Mouse (Mus musculus) CH12.LX (cell line): ENCODE results near the gene Rreb1. TPM values are rescaled to one million over a fixed set of nuclear protein-coding genes. Genes with fewer than 3 reads are reported as not detected.

Experiments used
- DNase-seq: peaks from one replicate; pipeline ENCODE4 v3.0.0-alpha.2; 2013; ENCODE audit errors: extremely low read depth
- H3K27ac ChIP-seq: 2 replicates; pipeline ENCODE4 v1.5.1; 2012; ENCODE audit warnings: low read depth, mild to moderate bottlenecking, control low read depth, moderate library complexity; ENCODE audit not compliant: insufficient read depth
- H3K27me3 ChIP-seq: replicated peaks from 2 replicates; pipeline ENCODE3; 2012; ENCODE audit warnings: inconsistent platforms
- H3K36me3 ChIP-seq, 2 experiments: replicated peaks in 1 of 2; 2 replicates each; pipeline versions ENCODE3 to v1.6.1; 2012; ENCODE audit warnings: inconsistent platforms in 1 of 2, low read length in 1 of 2, mild to moderate bottlenecking in 1 of 2, mixed read lengths in 1 of 2, moderate library complexity in 1 of 2; ENCODE audit not compliant: control insufficient read depth in 1 of 2, insufficient read depth in 1 of 2
- H3K4me1 ChIP-seq, 2 experiments: 2 replicates each; pipeline ENCODE4 v1.6.1; 2012; ENCODE audit warnings: inconsistent platforms in 1 of 2, moderate library complexity in 1 of 2; ENCODE audit not compliant: insufficient read depth in 2 of 2, control insufficient read depth in 1 of 2
- H3K4me2 ChIP-seq: 2 replicates; pipeline ENCODE4 v1.6.1; 2012; ENCODE audit warnings: low read depth, mild to moderate bottlenecking, control low read depth; ENCODE audit not compliant: poor library complexity, insufficient read depth, severe bottlenecking
- H3K4me3 ChIP-seq, 3 experiments: fragments of 150-350 bp in 1 of 3; sonication (generic) in 1 of 3; replicated peaks in 1 of 3; 2 replicates each; pipeline versions ENCODE3 to v1.5.1; 2011 to 2012; ENCODE audit warnings: low read depth in 2 of 3, low read length in 2 of 3, mild to moderate bottlenecking in 2 of 3, moderate library complexity in 2 of 3, control low read depth in 1 of 3, improper control_type of control experiment in 1 of 3, inconsistent platforms in 1 of 3, mixed read lengths in 1 of 3; ENCODE audit not compliant: poor library complexity in 1 of 3
- H3K79me2 ChIP-seq: replicated peaks from 2 replicates; pipeline ENCODE4 v1.6.1; 2012; ENCODE audit warnings: mild to moderate bottlenecking, moderate library complexity; ENCODE audit not compliant: control insufficient read depth, poor library complexity, insufficient read depth, severe bottlenecking; ENCODE audit errors: extremely low read depth
- H3K9ac ChIP-seq: 2 replicates; pipeline ENCODE4 v1.6.1; 2012; ENCODE audit warnings: low read depth, mild to moderate bottlenecking, control low read depth, moderate library complexity; ENCODE audit not compliant: insufficient read depth
- H3K9me3 ChIP-seq: replicated peaks from 2 replicates; pipeline ENCODE3; 2012; ENCODE audit warnings: low read length, inconsistent platforms, mixed read lengths
- CHD1 ChIP-seq: IDR thresholded peaks from 2 replicates; pipeline ENCODE4 v1.6.1; 2012; ENCODE audit warnings: low read depth, low read length, improper control_type of control experiment, inconsistent platforms
- CHD2 ChIP-seq: IDR thresholded peaks from 2 replicates; pipeline ENCODE4 v1.6.1; 2011; ENCODE audit warnings: low read length, improper control_type of control experiment
- E2F4 ChIP-seq: IDR thresholded peaks from 2 replicates; pipeline ENCODE4 v1.6.1; 2011; ENCODE audit warnings: low read depth, low read length, improper control_type of control experiment; ENCODE audit not compliant: insufficient replicate concordance
- ELF1 ChIP-seq: IDR thresholded peaks from 2 replicates; pipeline ENCODE4 v1.6.1; 2014; ENCODE audit warnings: low read depth, mild to moderate bottlenecking, inconsistent platforms, low read length, improper control_type of control experiment
- EP300 ChIP-seq: IDR thresholded peaks from 2 replicates; pipeline ENCODE4 v1.6.1; 2011; ENCODE audit warnings: low read length, improper control_type of control experiment
- ETS1 ChIP-seq: conservative IDR thresholded peaks from 2 replicates; pipeline ENCODE4 v1.6.1; 2012; ENCODE audit warnings: low read depth, mild to moderate bottlenecking, inconsistent platforms, low read length, improper control_type of control experiment, moderate library complexity
- HCFC1 ChIP-seq: IDR thresholded peaks from 2 replicates; pipeline ENCODE4 v1.6.1; 2012; ENCODE audit warnings: low read depth, mild to moderate bottlenecking, inconsistent platforms, low read length, improper control_type of control experiment
- IRF4 ChIP-seq: IDR thresholded peaks from 2 replicates; pipeline ENCODE4 v1.6.1; 2014; ENCODE audit warnings: low read depth, mild to moderate bottlenecking, inconsistent platforms, low read length, improper control_type of control experiment
- JUND ChIP-seq: conservative IDR thresholded peaks from 2 replicates; pipeline ENCODE4 v1.6.1; 2011; ENCODE audit warnings: low read depth, low read length, improper control_type of control experiment
- KAT2A ChIP-seq: IDR thresholded peaks from 2 replicates; pipeline ENCODE4 v1.6.1; 2012; ENCODE audit warnings: low read length, improper control_type of control experiment, inconsistent platforms; ENCODE audit not compliant: insufficient replicate concordance
- MAFK ChIP-seq: IDR thresholded peaks from 2 replicates; pipeline ENCODE4 v1.6.1; 2011; ENCODE audit warnings: low read length, improper control_type of control experiment; ENCODE audit not compliant: insufficient replicate concordance
- MAX ChIP-seq: IDR thresholded peaks from 2 replicates; pipeline ENCODE4 v1.6.1; 2011; ENCODE audit warnings: low read length, improper control_type of control experiment
- MAZ ChIP-seq: IDR thresholded peaks from 2 replicates; pipeline ENCODE4 v1.6.1; 2012; ENCODE audit warnings: low read depth, mild to moderate bottlenecking, inconsistent platforms, low read length, improper control_type of control experiment, moderate library complexity
- MEF2A ChIP-seq: IDR thresholded peaks from 2 replicates; pipeline ENCODE4 v1.6.1; 2014; ENCODE audit warnings: low read depth, mild to moderate bottlenecking, inconsistent platforms, low read length, improper control_type of control experiment, borderline replicate concordance
- MXI1 ChIP-seq: IDR thresholded peaks from 2 replicates; pipeline ENCODE4 v1.6.1; 2011; ENCODE audit warnings: mild to moderate bottlenecking, low read depth, low read length, improper control_type of control experiment
- MYC ChIP-seq: IDR thresholded peaks from 2 replicates; pipeline ENCODE4 v1.6.1; 2011; ENCODE audit warnings: low read depth, mild to moderate bottlenecking, improper control_type of control experiment, low read length
- NELFE ChIP-seq: IDR thresholded peaks from 2 replicates; pipeline ENCODE4 v1.6.1; 2011; ENCODE audit warnings: low read depth, low read length, improper control_type of control experiment
- POLR2A ChIP-seq: IDR thresholded peaks from 2 replicates; pipeline ENCODE4 v1.6.1; 2011; ENCODE audit warnings: low read depth, mild to moderate bottlenecking, improper control_type of control experiment, low read length
- RCOR1 ChIP-seq: conservative IDR thresholded peaks from 2 replicates; pipeline ENCODE4 v1.6.1; 2012; ENCODE audit warnings: low read depth, mild to moderate bottlenecking, inconsistent platforms, low read length, improper control_type of control experiment
- SIN3A ChIP-seq: IDR thresholded peaks from 2 replicates; pipeline ENCODE4 v1.6.1; 2012; ENCODE audit warnings: low read length, improper control_type of control experiment, inconsistent platforms
- SMC3 ChIP-seq: IDR thresholded peaks from 2 replicates; pipeline ENCODE4 v1.6.1; 2011; ENCODE audit warnings: low read depth, low read length, improper control_type of control experiment
- TBP ChIP-seq: conservative IDR thresholded peaks from 2 replicates; pipeline ENCODE4 v1.6.1; 2011; ENCODE audit warnings: low read depth, low read length, improper control_type of control experiment
- TCF12 ChIP-seq: IDR thresholded peaks from 2 replicates; pipeline ENCODE4 v1.6.1; 2014; ENCODE audit warnings: low read depth, mild to moderate bottlenecking, inconsistent platforms, low read length, improper control_type of control experiment
- USF1 ChIP-seq: IDR thresholded peaks from 2 replicates; pipeline ENCODE4 v1.6.1; 2014; ENCODE audit warnings: low read depth, mild to moderate bottlenecking, inconsistent platforms, low read length, improper control_type of control experiment
- ZKSCAN1 ChIP-seq: IDR thresholded peaks from 2 replicates; pipeline ENCODE4 v1.6.1; 2012; ENCODE audit warnings: low read depth, inconsistent platforms, low read length, improper control_type of control experiment, borderline replicate concordance
- ZMIZ1 ChIP-seq: IDR thresholded peaks from 2 replicates; pipeline ENCODE4 v1.6.1; 2012; ENCODE audit warnings: low read depth, mild to moderate bottlenecking, inconsistent platforms, low read length, improper control_type of control experiment
- dilution Hi-C: fragments of 300-500 bp; cut with MboI; formaldehyde crosslinking; loops from 2 replicates; pipeline ENCODE4 v1.14.3; 2020; ENCODE audit warnings: low sequenced_read_pairs; ENCODE audit not compliant: extremely low pct_unique_long_range_greater_than_20kb, extremely low pct_ligation_motif_present
- in situ Hi-C: fragments of 300-500 bp; cut with MboI; formaldehyde crosslinking; loops from 3 replicates; pipeline ENCODE4 v1.14.3; 2019; ENCODE audit warnings: low sequenced_read_pairs, low pct_ligation_motif_present, low pct_unique_long_range_greater_than_20kb, mixed read lengths
- polyA plus RNA-seq: library from polyadenylated mRNA; unstranded; fragments of >175 nt; gene quantifications from 2 replicates; pipeline ENCODE4 v1.2.1, GENCODE M21; 2012; ENCODE audit warnings: low read depth; ENCODE audit not compliant: insufficient read length
- total RNA-seq, 2 experiments: library from RNA; depleted of rRNA; stranded (reverse); fragments of 300-350 nt in 1 of 2; fragments of >200 nt in 1 of 2; gene quantifications; 2 replicates each; pipeline ENCODE4 v1.2.3; 2012 to 2014

Rreb1 gene
- total and polyA plus RNA-seq, 3 experiments, result 1.0 to 10.2 (median 5.3) TPM

DNA sequence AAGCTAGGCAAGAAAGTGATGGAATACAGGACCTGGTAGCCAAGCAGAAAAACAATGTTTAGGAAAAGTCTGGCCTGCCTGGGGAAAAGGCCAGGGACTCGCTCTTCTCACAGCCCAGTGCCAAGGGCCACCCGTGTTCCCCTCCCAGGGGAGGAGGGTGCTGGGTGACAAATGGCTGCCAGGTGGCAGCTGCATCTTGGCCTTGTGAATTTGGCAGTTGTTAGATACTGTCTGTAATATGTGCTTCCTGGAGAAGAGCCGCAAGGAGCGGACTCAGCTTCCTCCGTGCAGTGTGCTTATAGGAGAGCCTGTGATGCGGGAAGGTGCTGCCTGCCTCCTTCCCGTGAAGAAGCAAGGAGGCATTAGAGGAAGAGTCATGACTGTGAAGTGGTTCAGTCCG, 104.3 kb downstream of the Rreb1 start:
- no peak overlapping the region for H3K4me2 ChIP-seq
- peaks cover 7% of the 10 kb centered on the region for H3K79me2 ChIP-seq
- in situ Hi-C loops (no loop called here), dilution Hi-C loops (no loop called here)
- H3K36me3 ChIP-seq, result peaks cover 0 to 30% of the 10 kb centered on the region in 2 experiments
- no peak for DNase-seq
- peaks cover 0 to 58% of the 10 kb centered on the region in 2 experiments for H3K4me1 ChIP-seq
- H3K9ac ChIP-seq, result no peak overlapping the region
- no peak overlapping the region for H3K4me3 ChIP-seq
- H3K27me3 ChIP-seq, result no peaks in the 10 kb centered on the region
- no peak overlapping the region for H3K27ac ChIP-seq
- no peak for TF ChIP-seq SMC3
- no peak for TF ChIP-seq MAX
- TF ChIP-seq CHD2, result no peak
- no peak for TF ChIP-seq ZKSCAN1
- no peak for TF ChIP-seq EP300
- TF ChIP-seq HCFC1, result no peak
- no peak for TF ChIP-seq TCF12
- TF ChIP-seq USF1, result no peak
- TF ChIP-seq E2F4, result no peak
- TF ChIP-seq MAZ, result no peak
- TF ChIP-seq NELFE, result no peak
- TF ChIP-seq MEF2A, result no peak
- no peak for TF ChIP-seq IRF4
- no peak for TF ChIP-seq JUND
- no peak for TF ChIP-seq MAFK
- H3K9me3 ChIP-seq, result no peaks in the 10 kb centered on the region

DNA sequence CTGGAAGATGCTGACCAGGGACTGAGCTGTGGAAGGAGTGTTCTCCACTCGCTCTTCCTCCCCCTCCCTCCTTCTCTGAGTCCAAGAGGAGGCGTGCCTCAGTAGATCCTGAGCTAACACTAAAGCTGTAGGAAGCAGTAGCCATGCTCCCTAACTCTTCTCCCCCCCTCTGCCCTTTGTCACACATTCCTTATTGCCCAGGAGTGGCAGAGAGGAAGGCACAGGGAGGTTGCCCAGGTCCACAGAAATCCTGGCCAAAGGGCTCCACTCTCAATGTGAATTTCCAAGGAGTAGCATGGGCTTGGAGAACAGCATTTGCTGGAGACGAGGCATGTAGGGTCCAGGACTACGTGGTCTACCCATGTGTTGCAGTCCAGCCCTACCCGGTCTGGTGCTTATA, 104.8 kb downstream of the Rreb1 start:
- TF ChIP-seq CHD1 (no peak), MYC (no peak), POLR2A (no peak), CHD2 (no peak), USF1 (no peak), KAT2A (no peak), MAFK (no peak), RCOR1 (no peak), ZKSCAN1 (no peak), ZMIZ1 (no peak), SMC3 (no peak), JUND (no peak), IRF4 (no peak), TBP (no peak), ETS1 (no peak), ELF1 (no peak), MXI1 (no peak), MAZ (no peak), SIN3A (no peak)
- Histone ChIP-seq H3K79me2 (peaks cover 7% of the 10 kb centered on the region), H3K4me3 (no peak overlapping the region), H3K27ac (no peak overlapping the region), H3K36me3 (peaks cover 0 to 34% of the 10 kb centered on the region in 2 experiments), H3K4me1 (peaks cover 0 to 61% of the 10 kb centered on the region in 2 experiments), H3K27me3 (no peaks in the 10 kb centered on the region), H3K9ac (no peak overlapping the region), H3K4me2 (no peak overlapping the region), H3K9me3 (no peaks in the 10 kb centered on the region)
- dilution Hi-C loops (no loop called here), in situ Hi-C loops (no loop called here)
- no peak for DNase-seq
